Mouse (Mus musculus): ENCODE results near the gene Calhm2.

The Calhm2 gene

DNA sequence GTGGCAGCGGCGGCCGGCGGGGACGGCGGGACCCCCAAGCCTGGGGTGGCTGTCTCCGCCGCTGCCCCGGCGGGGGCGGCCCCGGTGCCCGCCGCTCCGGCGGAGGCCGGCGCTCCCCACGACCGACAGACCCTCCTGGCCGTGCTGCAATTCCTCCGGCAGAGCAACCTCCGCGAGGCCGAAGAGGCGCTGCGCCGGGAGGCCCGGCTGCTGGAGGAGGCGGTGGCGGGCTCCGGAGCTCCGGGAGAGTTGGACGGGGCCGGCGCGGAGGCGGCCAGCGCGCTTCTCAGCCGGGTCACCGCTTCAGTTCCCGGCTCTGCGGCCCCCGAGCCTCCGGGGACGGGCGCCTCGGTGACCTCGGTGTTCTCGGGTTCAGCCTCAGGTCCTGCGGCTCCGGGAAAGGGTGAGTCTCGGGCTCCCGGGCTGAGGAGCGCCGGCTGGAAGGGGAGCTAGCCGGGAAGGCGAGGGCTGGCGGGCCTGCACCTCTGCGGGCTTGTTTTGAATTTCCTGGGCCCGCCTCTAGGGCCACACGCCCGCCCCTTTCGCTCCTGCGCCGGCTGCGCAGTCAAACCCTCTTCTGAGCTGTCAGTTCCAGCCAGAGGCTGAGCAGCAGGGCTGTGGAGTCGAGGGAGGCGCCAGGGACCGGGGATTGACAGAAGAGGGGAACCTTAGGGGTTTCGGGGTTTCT, 70.0 kb downstream of the Calhm2 start:
- DNase-seq (ENCODE audit: low spot score in 2 of 2), result peak; percentile 86 to 93

DNA sequence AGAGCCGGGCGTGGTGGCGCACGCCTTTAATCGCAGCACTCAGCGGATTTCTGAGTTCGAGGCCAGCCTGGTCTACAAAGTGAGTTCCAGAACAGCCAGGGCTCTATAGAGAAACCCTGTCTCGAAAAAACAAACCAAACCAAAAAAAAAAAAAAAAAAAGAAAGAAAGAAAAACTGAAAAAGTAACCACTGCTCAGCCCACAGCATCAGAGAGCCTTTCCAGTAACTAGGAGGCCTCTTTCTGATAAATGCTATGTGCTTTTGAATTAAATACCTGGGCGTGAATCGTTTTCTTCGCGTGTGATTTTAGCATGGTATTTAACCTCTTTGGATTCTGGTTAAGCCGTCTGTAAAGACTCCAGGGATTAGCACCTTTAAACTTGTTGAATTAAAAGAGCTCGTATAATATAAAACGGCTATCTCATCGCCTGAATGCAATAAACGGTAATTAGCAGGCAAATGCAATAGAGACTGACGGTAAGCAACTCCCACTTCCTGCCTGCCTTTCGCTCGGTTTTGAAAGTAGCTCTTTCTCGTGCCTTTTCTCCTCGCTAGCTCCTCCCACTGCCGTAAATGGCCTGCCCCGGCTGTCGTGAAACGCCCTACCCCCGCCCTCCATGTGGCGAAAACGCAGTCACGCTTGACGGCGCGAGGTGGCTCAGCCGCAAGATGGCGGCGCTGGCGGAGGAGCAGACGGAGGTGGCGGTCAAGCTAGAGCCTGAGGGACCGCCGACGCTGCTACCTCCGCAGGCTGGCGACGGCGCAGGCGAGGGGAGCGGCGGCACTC, 70.8 kb downstream of the Calhm2 start, which contains the start of gene Taf5:
Gene Taf5 (plus strand): TSS at position 651 of the 787 bp plus-strand sequence.
- peak; percentile 98 for DNase-seq (ENCODE audit: low spot score in 2 of 2)

GRCm38 (mm10) chr19:47065860-47066259, 72.2 kb downstream of the Calhm2 start:
- no peak for DNase-seq (ENCODE audit: low spot score in 2 of 2)

GRCm38 (mm10) chr19:47057684-47058083, 80.4 kb downstream of the Calhm2 start:
- DNase-seq (ENCODE audit: low spot score in 2 of 2), result no peak

All from spleen, postnatal 4 days (tissue).